10 mouse cellular contexts compared by ENCODE assay signal in the genomic region with DNA sequence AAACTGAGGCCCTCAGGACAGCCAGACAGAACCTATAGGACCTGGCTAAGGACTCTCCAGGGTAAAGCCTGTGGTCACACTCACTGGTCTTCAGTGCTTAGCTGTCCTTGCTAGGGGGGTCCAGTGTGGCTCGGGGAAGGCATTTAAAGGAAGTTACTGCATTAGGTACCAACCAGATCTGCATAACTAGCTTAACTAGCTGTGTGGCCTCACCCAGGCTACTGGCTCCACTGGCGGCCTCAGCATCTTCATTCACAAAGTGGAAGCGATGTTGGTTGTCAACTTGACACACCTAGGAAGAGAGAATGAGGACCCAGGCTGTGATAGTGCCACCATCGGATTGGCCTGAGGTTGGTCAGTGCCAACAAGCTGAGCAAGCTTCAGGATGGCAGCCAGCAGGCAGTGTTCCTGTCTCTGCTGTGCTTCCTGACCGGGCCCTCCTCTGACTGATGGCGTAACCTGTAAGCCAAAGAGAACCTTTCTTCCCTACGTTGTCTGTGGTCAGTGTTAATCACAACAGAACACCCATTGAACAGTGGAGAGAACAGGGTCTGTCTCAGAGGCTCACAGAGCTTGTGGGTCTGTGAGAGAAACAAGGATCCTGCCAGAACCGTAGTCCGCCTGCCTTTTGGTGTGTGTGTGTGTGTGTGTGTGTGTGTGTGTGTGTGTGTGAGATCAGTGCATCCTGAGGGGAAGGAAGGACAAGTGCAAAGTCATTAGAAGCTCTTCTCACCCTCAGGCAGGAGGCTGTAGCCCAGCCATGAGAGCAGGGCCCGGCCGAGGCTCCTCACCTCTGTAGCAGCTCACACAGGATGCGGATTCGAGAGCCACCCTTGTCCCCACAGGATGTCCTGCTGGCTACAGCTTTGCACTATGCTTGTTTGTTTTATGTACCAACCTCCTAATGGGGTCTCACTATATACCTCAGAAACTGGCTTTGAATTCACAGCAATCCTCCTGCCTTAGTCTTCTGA. TPM values are rescaled to one million over a fixed set of nuclear protein-coding genes. Genes with fewer than 3 reads are reported as not detected.
DNase-seq lines count a peak whose midpoint lies in the region; ATAC-seq lines count a peak whose summit lies in the region.
"Had no signal": no experiment of that assay in that cellular context is flagged by ENCODE, and none has a peak within 500 bp of the region (broad histone marks: within the 10 kb centered on the region; RNA-seq: fewer than 3 reads in every experiment).

No protein-coding gene starts in this region.

- H3K4me3 ChIP-seq in heart, embryonic 12.5 days: no peak overlapping the region

- ATAC-seq in heart, embryonic 12.5 days (ENCODE audit: insufficient number of reproducible peaks, low FRiP score): 0 out of 2 replicates have a peak, but pooled peaks have one; percentile 17

- H3K9me3 ChIP-seq in heart, embryonic 12.5 days (replicated peaks): peaks cover 6% of the 10 kb centered on the region

- H3K27me3 ChIP-seq in heart, embryonic 12.5 days (replicated peaks): no peaks in the 10 kb centered on the region

- peaks cover 1% of the 10 kb centered on the region; the same call in 1 of the 2 replicates for H3K4me1 ChIP-seq in heart, embryonic 12.5 days (replicated peaks)

- no peak overlapping the region for H3K27ac ChIP-seq in heart, embryonic 12.5 days (ENCODE audit: poor library complexity, severe bottlenecking)
- H3K27ac ChIP-seq: liver, embryonic 14.5 days had no signal

- intact Hi-C loops in left cerebral cortex, postnatal 4 days (cut with DNase I): no loop called here

- 74% methylated on average over 13 of the region's 13 CpGs for WGBS in heart, embryonic 12.5 days

- H3K36me3 ChIP-seq in heart, embryonic 12.5 days: no peaks in the 10 kb centered on the region

- H3K4me2 ChIP-seq in heart, embryonic 12.5 days: no peak overlapping the region

- no peak overlapping the region for H3K9ac ChIP-seq in heart, embryonic 12.5 days
- H3K9ac ChIP-seq: liver, embryonic 14.5 days had no signal

- DNase-seq in heart, adult 8-10 months (ENCODE audit: low spot score): no peak
- DNase-seq in CD4-positive, CD25-positive, alpha-beta regulatory T cell, adult 2 months (ENCODE audit: low read depth, low spot score): peak; percentile 50
- peak; percentile 52 to 58 for DNase-seq in cerebellum, postnatal 14 days
- DNase-seq in lung, postnatal 25 days (ENCODE audit: low spot score): peak; percentile 65
- DNase-seq in ovary, postnatal 36 days (ENCODE audit: low spot score): no peak
- DNase-seq in frontal cortex, postnatal 10 days (ENCODE audit: low spot score in 2 of 2): no peak
- no peak for DNase-seq in left cerebral cortex, postnatal 4 days

RNA-seq across cellular contexts. Expression of gene Gm17334, which starts 13.4 kb away (rescaled TPM):
- 0.22 TPM in 1 of 2 replicates, not detected in the other for polyA plus RNA-seq in heart, embryonic 12.5 days (2016; fragmentation: Nextera tagmentation; extraction: Ambion mirVana)
- total RNA-seq in heart, adult 8-10 months (2022): under 1 TPM; 0.40 to 0.60 (median 0.45) TPM
- total RNA-seq in left cerebral cortex, postnatal 4 days (2021): not detected
- polyA plus RNA-seq: liver, embryonic 14.5 days; testis, adult 2 months had no signal

RNA-seq across cellular contexts. Expression of gene Irf1, which starts 16.5 kb away (rescaled TPM):
- 9.8 and 11.3 TPM in 2 replicates for polyA plus RNA-seq in heart, embryonic 12.5 days (2016; fragmentation: Nextera tagmentation; extraction: Ambion mirVana)
- 10 to 100 TPM; 15.7 to 20.1 (median 17.2) TPM for total RNA-seq in heart, adult 8-10 months (2022)
- 1 to 10 TPM; 2.9 to 4.2 TPM for total RNA-seq in left cerebral cortex, postnatal 4 days (2021)

Comparison
In these comparisons a context has a peak if more than half of its experiments do, and no peak if none do; other contexts are left out.
1. DNase-seq: peak in CD4-positive, CD25-positive, alpha-beta regulatory T cell, adult 2 months (single experiment), cerebellum, postnatal 14 days (2 of 2) and lung, postnatal 25 days (single experiment); none in heart, adult 8-10 months (single experiment), ovary, postnatal 36 days (single experiment), frontal cortex, postnatal 10 days (0 of 2) and left cerebral cortex, postnatal 4 days (single experiment).